In the genomic region with DNA sequence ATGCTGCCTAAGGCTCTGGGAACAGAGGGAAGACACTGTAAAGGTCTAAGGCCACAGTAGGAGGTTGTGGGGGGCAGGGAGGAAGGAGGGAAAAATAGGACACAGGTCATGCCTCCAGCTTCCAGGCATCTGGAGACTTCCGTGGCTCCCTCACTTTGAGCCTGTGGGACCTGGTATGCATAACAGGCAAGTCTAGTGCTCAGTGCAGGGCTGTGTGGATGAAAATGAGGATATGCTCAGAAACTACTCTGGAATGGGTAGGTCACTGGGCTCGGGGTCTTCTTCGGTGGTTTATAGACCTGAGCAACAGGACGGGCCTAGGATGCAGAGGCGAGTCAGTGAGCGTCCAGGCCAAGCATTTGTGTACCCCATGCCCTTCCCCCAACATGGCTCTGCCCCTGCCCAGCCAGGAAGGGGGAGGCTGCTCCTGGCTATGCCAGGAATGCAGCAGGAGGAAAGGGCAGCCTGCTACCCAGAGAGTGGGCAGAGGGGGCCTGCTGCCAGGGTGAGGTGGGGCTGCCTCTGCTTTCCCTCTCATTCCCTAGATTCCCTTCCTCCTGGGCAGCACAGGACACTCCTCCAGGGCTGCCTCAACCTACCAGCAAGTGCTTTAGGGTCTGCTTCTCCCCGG, we compare ENCODE assay signal across 16 mouse cellular contexts. TPM values are rescaled to one million over a fixed set of nuclear protein-coding genes. Genes with fewer than 3 reads are reported as not detected.
DNase-seq lines count a peak whose midpoint lies in the region; ATAC-seq and TF ChIP-seq lines count a peak whose summit lies in the region.
"Had no signal": no experiment of that assay in that cellular context is flagged by ENCODE, and none has a peak within 500 bp of the region (broad histone marks: within the 10 kb centered on the region; RNA-seq: fewer than 3 reads in every experiment).

No protein-coding gene starts in this region.

- 53% methylated on average over 7 of the region's 7 CpGs for WGBS in intestine, embryonic 15.5 days
- 56% methylated on average over 7 of the region's 7 CpGs for WGBS in intestine, embryonic 16.5 days
- WGBS in midbrain, embryonic 13.5 days = 67% methylated on average over 7 of the region's 7 CpGs
- 65% methylated on average over 7 of the region's 7 CpGs for WGBS in midbrain, postnatal 0 days
- 55% methylated on average over 7 of the region's 7 CpGs for WGBS in kidney, embryonic 16.5 days
- WGBS in stomach, postnatal 0 days = 59% methylated on average over 7 of the region's 7 CpGs

- no peak overlapping the region for H3K27ac ChIP-seq in intestine, embryonic 15.5 days
- H3K27ac ChIP-seq in intestine, embryonic 16.5 days (ENCODE audit: low read length) = no peak overlapping the region
- H3K27ac ChIP-seq in midbrain, embryonic 13.5 days = no peak overlapping the region
- no peak overlapping the region for H3K27ac ChIP-seq in midbrain, postnatal 0 days (ENCODE audit: low read depth, low read length)
- no peak overlapping the region for H3K27ac ChIP-seq in kidney, embryonic 16.5 days (ENCODE audit: low read length)
- no peak overlapping the region for H3K27ac ChIP-seq in stomach, postnatal 0 days (replicated peaks)
- H3K27ac ChIP-seq: embryonic facial prominence, embryonic 12.5 days; hindbrain, postnatal 0 days; midbrain, embryonic 12.5 days had no signal

- no peak overlapping the region for H3K9ac ChIP-seq in intestine, embryonic 15.5 days
- no peak overlapping the region for H3K9ac ChIP-seq in intestine, embryonic 16.5 days (ENCODE audit: low read depth, low read length)
- no peak overlapping the region for H3K9ac ChIP-seq in midbrain, embryonic 13.5 days (replicated peaks)
- no peak overlapping the region for H3K9ac ChIP-seq in midbrain, postnatal 0 days (replicated peaks; ENCODE audit: low read length, poor library complexity, severe bottlenecking)
- no peak overlapping the region for H3K9ac ChIP-seq in kidney, embryonic 16.5 days (replicated peaks; ENCODE audit: low read length)
- no peak overlapping the region for H3K9ac ChIP-seq in stomach, postnatal 0 days (ENCODE audit: low read length)
- H3K9ac ChIP-seq: embryonic facial prominence, embryonic 12.5 days; midbrain, embryonic 12.5 days had no signal

- DNase-seq in midbrain, postnatal 0 days (ENCODE audit: low spot score) = no peak
- DNase-seq in stomach, postnatal 0 days (ENCODE audit: low spot score) = no peak
- no peak for DNase-seq in adrenal gland, postnatal 10 days
- DNase-seq: adrenal gland, adult 2 months; cerebellum, adult 11 months; heart, postnatal 14 days; thymus, postnatal 4 days had no signal

- H3K27me3 ChIP-seq in intestine, embryonic 15.5 days (replicated peaks) = no peaks in the 10 kb centered on the region
- H3K27me3 ChIP-seq in intestine, embryonic 16.5 days (replicated peaks; ENCODE audit: control insufficient read depth, insufficient read depth, low read length) = no peaks in the 10 kb centered on the region
- no peaks in the 10 kb centered on the region for H3K27me3 ChIP-seq in midbrain, embryonic 13.5 days
- no peaks in the 10 kb centered on the region for H3K27me3 ChIP-seq in midbrain, postnatal 0 days (ENCODE audit: insufficient read depth, low read length)
- H3K27me3 ChIP-seq in kidney, embryonic 16.5 days (ENCODE audit: insufficient read depth, low read length) = no peaks in the 10 kb centered on the region
- no peaks in the 10 kb centered on the region for H3K27me3 ChIP-seq in stomach, postnatal 0 days (ENCODE audit: control insufficient read depth, insufficient read depth, low read length)

- H3K9me3 ChIP-seq in intestine, embryonic 15.5 days = no peaks in the 10 kb centered on the region
- H3K9me3 ChIP-seq in intestine, embryonic 16.5 days (ENCODE audit: control insufficient read depth, low read length) = no peaks in the 10 kb centered on the region
- H3K9me3 ChIP-seq in midbrain, embryonic 13.5 days = no peaks in the 10 kb centered on the region; the same call in 1 of the 2 replicates
- H3K9me3 ChIP-seq in midbrain, postnatal 0 days (ENCODE audit: low read length) = no peaks in the 10 kb centered on the region
- H3K9me3 ChIP-seq in kidney, embryonic 16.5 days (ENCODE audit: low read length) = no peaks in the 10 kb centered on the region
- no peaks in the 10 kb centered on the region for H3K9me3 ChIP-seq in stomach, postnatal 0 days (ENCODE audit: control insufficient read depth, low read length)
- H3K9me3 ChIP-seq: embryonic facial prominence, embryonic 12.5 days; midbrain, embryonic 12.5 days had no signal

- no peak overlapping the region for H3K4me3 ChIP-seq in intestine, embryonic 15.5 days (replicated peaks)
- no peak overlapping the region for H3K4me3 ChIP-seq in intestine, embryonic 16.5 days (ENCODE audit: low read length)
- H3K4me3 ChIP-seq in midbrain, embryonic 13.5 days (replicated peaks) = no peak overlapping the region
- H3K4me3 ChIP-seq in midbrain, postnatal 0 days (ENCODE audit: low read depth, low read length) = no peak overlapping the region
- no peak overlapping the region for H3K4me3 ChIP-seq in kidney, embryonic 16.5 days (ENCODE audit: low read length)
- H3K4me3 ChIP-seq in stomach, postnatal 0 days (ENCODE audit: low read depth, low read length) = no peak overlapping the region
- H3K4me3 ChIP-seq: embryonic facial prominence, embryonic 12.5 days; midbrain, embryonic 12.5 days had no signal

- no peak overlapping the region for H3K4me2 ChIP-seq in intestine, embryonic 15.5 days (replicated peaks)
- no peak overlapping the region for H3K4me2 ChIP-seq in intestine, embryonic 16.5 days (ENCODE audit: low read depth, low read length)
- no peak overlapping the region for H3K4me2 ChIP-seq in midbrain, embryonic 13.5 days (replicated peaks)
- H3K4me2 ChIP-seq in midbrain, postnatal 0 days (ENCODE audit: low read depth, low read length, poor library complexity, severe bottlenecking) = no peak overlapping the region
- H3K4me2 ChIP-seq in kidney, embryonic 16.5 days (replicated peaks; ENCODE audit: low read depth, low read length) = no peak overlapping the region
- H3K4me2 ChIP-seq in stomach, postnatal 0 days (replicated peaks; ENCODE audit: low read depth) = no peak overlapping the region
- H3K4me2 ChIP-seq: embryonic facial prominence, embryonic 12.5 days; midbrain, embryonic 12.5 days had no signal

- no peaks in the 10 kb centered on the region for H3K36me3 ChIP-seq in intestine, embryonic 15.5 days
- no peaks in the 10 kb centered on the region for H3K36me3 ChIP-seq in intestine, embryonic 16.5 days (ENCODE audit: control insufficient read depth, insufficient read depth, low read length)
- H3K36me3 ChIP-seq in midbrain, embryonic 13.5 days = no peaks in the 10 kb centered on the region
- H3K36me3 ChIP-seq in midbrain, postnatal 0 days (ENCODE audit: insufficient read depth, low read length) = no peaks in the 10 kb centered on the region
- H3K36me3 ChIP-seq in kidney, embryonic 16.5 days (ENCODE audit: insufficient read depth, low read length) = no peaks in the 10 kb centered on the region
- no peaks in the 10 kb centered on the region for H3K36me3 ChIP-seq in stomach, postnatal 0 days (ENCODE audit: control insufficient read depth, insufficient read depth, low read length)
- H3K36me3 ChIP-seq: embryonic facial prominence, embryonic 12.5 days; midbrain, embryonic 12.5 days had no signal

- no peaks in the 10 kb centered on the region for H3K4me1 ChIP-seq in intestine, embryonic 15.5 days (replicated peaks)
- H3K4me1 ChIP-seq in intestine, embryonic 16.5 days (ENCODE audit: control insufficient read depth, insufficient read depth, low read length) = no peaks in the 10 kb centered on the region
- H3K4me1 ChIP-seq in midbrain, embryonic 13.5 days (replicated peaks) = 0 out of 2 replicates have a peak, but pooled peaks cover 5% of the 10 kb centered on the region
- no peaks in the 10 kb centered on the region for H3K4me1 ChIP-seq in midbrain, postnatal 0 days (ENCODE audit: insufficient read depth, low read length)
- peaks cover 6% of the 10 kb centered on the region for H3K4me1 ChIP-seq in kidney, embryonic 16.5 days (ENCODE audit: insufficient read depth, low read length)
- H3K4me1 ChIP-seq in stomach, postnatal 0 days (replicated peaks; ENCODE audit: control insufficient read depth, insufficient read depth) = no peaks in the 10 kb centered on the region
- H3K4me1 ChIP-seq: midbrain, embryonic 12.5 days had no signal

- ATAC-seq in intestine, embryonic 15.5 days = peak; percentile 62; the same call in 1 of the 2 replicates
- no peak for ATAC-seq in intestine, embryonic 16.5 days
- 0 out of 2 replicates have a peak, but pooled peaks have one; percentile 27 for ATAC-seq in midbrain, embryonic 13.5 days
- ATAC-seq in midbrain, postnatal 0 days (ENCODE audit: low FRiP score) = no peak
- ATAC-seq in kidney, embryonic 16.5 days (ENCODE audit: low FRiP score, low TSS enrichment) = peak; percentile 79
- ATAC-seq in stomach, postnatal 0 days (ENCODE audit: low FRiP score, low TSS enrichment) = peak; percentile 28; the same call in 1 of the 2 replicates
- no peak for ATAC-seq in activated CD4-positive, CD25-positive, alpha-beta regulatory T cell, adult 4 months
- ATAC-seq: forebrain, embryonic 16.5 days; hindbrain, postnatal 0 days had no signal

- TF ChIP-seq EP300 in stomach, postnatal 0 days (optimal IDR thresholded peaks at IDR 0.05) = no peak

- no peak for TF ChIP-seq CTCF in midbrain, postnatal 0 days (IDR thresholded peaks at IDR 0.05)
- no peak for TF ChIP-seq CTCF in stomach, postnatal 0 days (IDR thresholded peaks at IDR 0.05; ENCODE audit: low read depth)

RNA-seq across cellular contexts. Expression of a gene that starts 22.7 kb away (rescaled TPM):
- 2.7 TPM in 2 replicates for polyA plus RNA-seq in intestine, embryonic 15.5 days (2015; fragmentation: Nextera tagmentation; extraction: Ambion mirVana)
- 3.2 and 3.5 TPM in 2 replicates for polyA plus RNA-seq in intestine, embryonic 16.5 days (2015; fragmentation: Nextera tagmentation; extraction: Ambion mirVana)
- 0.32 and 0.38 TPM in 2 replicates for polyA plus RNA-seq in midbrain, embryonic 13.5 days (2015; fragmentation: Nextera tagmentation; extraction: Ambion mirVana)
- total RNA-seq in midbrain, postnatal 0 days (2014; rRNA removed) = not detected in 2 replicates
- polyA plus RNA-seq in midbrain, postnatal 0 days (2015; fragmentation: Nextera tagmentation; extraction: Ambion mirVana) = 0.43 and 0.56 TPM in 2 replicates
- 1.8 and 2.5 TPM in 2 replicates for polyA plus RNA-seq in kidney, embryonic 16.5 days (2015; fragmentation: Nextera tagmentation; extraction: Ambion mirVana)
- 4.4 and 4.8 TPM in 2 replicates for polyA plus RNA-seq in stomach, postnatal 0 days (2015; fragmentation: Nextera tagmentation; extraction: Ambion mirVana)
- 10 to 100 TPM; 10.5 to 11.1 TPM for total RNA-seq in adrenal gland, postnatal 10 days (2021)
- polyA plus RNA-seq in activated CD4-positive, CD25-positive, alpha-beta regulatory T cell, adult 4 months (2017; shearing (Covaris generic)) = 1 to 10 TPM; 5.4 to 7.8 TPM

RNA-seq across cellular contexts. Expression of a gene that starts 32.9 kb away (rescaled TPM):
- polyA plus RNA-seq in intestine, embryonic 15.5 days (2015; fragmentation: Nextera tagmentation; extraction: Ambion mirVana) = 0.88 and 1.2 TPM in 2 replicates
- polyA plus RNA-seq in intestine, embryonic 16.5 days (2015; fragmentation: Nextera tagmentation; extraction: Ambion mirVana) = 0.91 and 1.1 TPM in 2 replicates
- polyA plus RNA-seq in midbrain, embryonic 13.5 days (2015; fragmentation: Nextera tagmentation; extraction: Ambion mirVana) = 0.08 TPM in 1 of 2 replicates, not detected in the other
- 0.42 and 1.8 TPM in 2 replicates for total RNA-seq in midbrain, postnatal 0 days (2014; rRNA removed)
- polyA plus RNA-seq in midbrain, postnatal 0 days (2015; fragmentation: Nextera tagmentation; extraction: Ambion mirVana) = 0.79 and 0.81 TPM in 2 replicates
- 1.7 and 1.8 TPM in 2 replicates for polyA plus RNA-seq in kidney, embryonic 16.5 days (2015; fragmentation: Nextera tagmentation; extraction: Ambion mirVana)
- polyA plus RNA-seq in stomach, postnatal 0 days (2015; fragmentation: Nextera tagmentation; extraction: Ambion mirVana) = 24.7 and 34.2 TPM in 2 replicates
- under 1 TPM; 0.45 to 0.51 TPM for total RNA-seq in adrenal gland, postnatal 10 days (2021)
- under 1 TPM in 1 of 2 experiments, not detected in 1; 0.21 TPM for polyA plus RNA-seq in activated CD4-positive, CD25-positive, alpha-beta regulatory T cell, adult 4 months (2017; shearing (Covaris generic))
- polyA plus RNA-seq: forebrain, embryonic 16.5 days had no signal

Comparison
In these comparisons a context has a peak if more than half of its experiments do, and no peak if none do; other contexts are left out.
1. ATAC-seq: peak in intestine, embryonic 15.5 days (single experiment), midbrain, embryonic 13.5 days (single experiment), kidney, embryonic 16.5 days (single experiment) and stomach, postnatal 0 days (single experiment); none in intestine, embryonic 16.5 days (single experiment), midbrain, postnatal 0 days (single experiment) and activated CD4-positive, CD25-positive, alpha-beta regulatory T cell, adult 4 months (single experiment).